Mouse (Mus musculus) central nervous system, embryonic 18 days (tissue): ENCODE measurements around the gene Ndufs7. TPM values are rescaled to one million over a fixed set of nuclear protein-coding genes. Genes with fewer than 3 reads are reported as not detected.

Experiments used
- polyA plus RNA-seq: library from polyadenylated mRNA; depleted of rRNA; stranded (reverse); fragments of >200 nt; gene quantifications from 2 replicates; pipeline ENCODE4 v1.2.3, GENCODE M21; 2012; rRNA removed

Ndufs7 gene
- 302 and 305 TPM in 2 replicates for polyA plus RNA-seq

GRCm38 (mm10) chr10:80248971-80249640 is at the start of gene Ndufs7:
Gene Ndufs7 (plus strand): TSS chr10:80249121.

DNA sequence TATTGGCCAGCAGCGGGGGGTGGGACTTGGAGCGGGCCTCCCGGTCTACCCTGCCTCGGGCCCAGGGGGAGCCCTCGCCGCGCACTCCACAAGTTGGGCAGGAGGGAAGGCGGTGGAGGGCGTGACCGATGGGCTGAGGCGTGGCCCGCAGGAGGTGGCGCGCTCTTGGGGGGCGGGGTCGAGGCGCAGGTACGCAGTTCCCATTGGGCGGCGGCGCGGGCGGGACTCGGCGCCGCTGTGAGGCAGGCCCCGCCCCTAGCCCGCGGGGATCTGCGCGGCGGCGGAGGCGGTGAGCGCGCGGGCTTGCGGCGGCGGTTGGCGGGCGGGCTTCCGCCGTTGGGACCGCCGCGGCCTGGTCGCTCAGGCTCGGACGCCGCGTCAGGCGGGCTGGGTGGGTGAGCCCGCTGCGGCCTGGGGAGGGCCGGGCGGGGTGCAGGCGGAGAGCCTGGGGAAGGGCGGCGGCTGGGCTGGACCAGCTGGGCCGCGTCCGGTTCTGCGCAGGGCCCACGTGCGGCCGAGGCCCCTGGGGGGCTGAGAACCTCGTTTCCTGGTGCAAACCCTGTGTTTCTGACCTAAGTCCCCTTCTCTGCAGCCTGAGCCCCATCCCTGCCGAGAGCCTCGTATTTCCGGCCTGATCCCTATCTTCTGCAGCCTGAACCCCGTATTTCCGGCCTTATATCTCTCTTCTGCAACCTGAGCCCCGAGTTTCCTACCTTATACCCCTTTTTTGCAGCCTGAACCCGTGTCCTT is 22.3 kb upstream of the Ndufs7 start, which contains the start of gene Mum1:
Gene Mum1, plus strand, starts transcription at position 19 of the 750 bp plus-strand sequence.

GRCm38 (mm10) chr10:80260642-80261584 is 12.0 kb downstream of the Ndufs7 start, which contains the start of the genes Gamt and Dazap1:
Gene Gamt (minus strand): TSS chr10:80261012.
Gene Dazap1 (plus strand): TSS chr10:80261486.

GRCm38 (mm10) chr10:80292251-80293146 is 43.6 kb downstream of the Ndufs7 start, which contains the start of gene Rps15:
Gene Rps15 (plus strand): TSS chr10:80292453.

GRCm38 (mm10) chr10:80295618-80296425 is 46.9 kb downstream of the Ndufs7 start, which contains the start of gene Apc2:
Gene Apc2 (plus strand): TSS chr10:80295977.

Other genes starting within 250 kb of the Ndufs7 start
- gene Arhgap45, start 232.5 kb upstream of the Ndufs7 start, polyA plus RNA-seq: 2.2 and 2.4 TPM in 2 replicates
- 242 and 245 TPM in 2 replicates for gene Polr2e, start 209.3 kb upstream of the Ndufs7 start, polyA plus RNA-seq
- gene Gpx4, start 202.0 kb upstream of the Ndufs7 start, polyA plus RNA-seq: 421 and 492 TPM in 2 replicates
- gene Sbno2, start 143.6 kb upstream of the Ndufs7 start, polyA plus RNA-seq: 23.6 and 27.5 TPM in 2 replicates
- 83.3 and 90.0 TPM in 2 replicates for gene Stk11, start 133.3 kb upstream of the Ndufs7 start, polyA plus RNA-seq
- gene Atp5d, start 110.5 kb upstream of the Ndufs7 start, polyA plus RNA-seq: 451 and 454 TPM in 2 replicates
- 161 and 178 TPM in 2 replicates for gene Cbarp, start 108.3 kb upstream of the Ndufs7 start, polyA plus RNA-seq
- 71.4 and 90.3 TPM in 2 replicates for gene Midn, start 100.8 kb upstream of the Ndufs7 start, polyA plus RNA-seq
- 393 and 405 TPM in 2 replicates for gene Cirbp, start 83.1 kb upstream of the Ndufs7 start, polyA plus RNA-seq
- 14.0 and 17.9 TPM in 2 replicates for gene 1600002K03Rik, start 76.2 kb upstream of the Ndufs7 start, polyA plus RNA-seq
- gene Efna2, start 69.6 kb upstream of the Ndufs7 start, polyA plus RNA-seq: 39.2 and 42.5 TPM in 2 replicates
- gene Mum1, start 22.7 kb upstream of the Ndufs7 start, polyA plus RNA-seq: 51.1 and 52.1 TPM in 2 replicates
- gene Gamt, start 11.9 kb downstream of the Ndufs7 start, polyA plus RNA-seq: 18.8 and 24.7 TPM in 2 replicates
- gene Dazap1, start 12.4 kb downstream of the Ndufs7 start, polyA plus RNA-seq: 128 and 136 TPM in 2 replicates
- 2,373 and 2,399 TPM in 2 replicates for gene Rps15, start 43.3 kb downstream of the Ndufs7 start, polyA plus RNA-seq
- 140 and 172 TPM in 2 replicates for gene Apc2, start 46.9 kb downstream of the Ndufs7 start, polyA plus RNA-seq
- gene 2310011J03Rik, start 71.4 kb downstream of the Ndufs7 start, polyA plus RNA-seq: 25.8 and 26.3 TPM in 2 replicates
- gene Pcsk4, start 80.4 kb downstream of the Ndufs7 start, polyA plus RNA-seq: 10.6 and 10.7 TPM in 2 replicates
- gene Reep6, start 80.8 kb downstream of the Ndufs7 start, polyA plus RNA-seq: 3.1 and 3.2 TPM in 2 replicates
- 1.2 and 2.2 TPM in 2 replicates for gene Adamtsl5, start 99.3 kb downstream of the Ndufs7 start, polyA plus RNA-seq
- gene Plk5, start 107.3 kb downstream of the Ndufs7 start, polyA plus RNA-seq: 14.5 and 15.1 TPM in 2 replicates
- gene Mex3d, start 138.5 kb downstream of the Ndufs7 start, polyA plus RNA-seq: 72.2 and 76.7 TPM in 2 replicates
- 199 and 209 TPM in 2 replicates for gene Mbd3, start 150.4 kb downstream of the Ndufs7 start, polyA plus RNA-seq
- 745 and 942 TPM in 2 replicates for gene Uqcr11, start 157.7 kb downstream of the Ndufs7 start, polyA plus RNA-seq
- 60.4 and 61.6 TPM in 2 replicates for gene Tcf3, start 184.5 kb downstream of the Ndufs7 start, polyA plus RNA-seq
- gene Onecut3, start 245.7 kb downstream of the Ndufs7 start, polyA plus RNA-seq: 1.8 and 1.9 TPM in 2 replicates